Mouse (Mus musculus): ENCODE data around the gene Focad.

Gene Focad

DNA sequence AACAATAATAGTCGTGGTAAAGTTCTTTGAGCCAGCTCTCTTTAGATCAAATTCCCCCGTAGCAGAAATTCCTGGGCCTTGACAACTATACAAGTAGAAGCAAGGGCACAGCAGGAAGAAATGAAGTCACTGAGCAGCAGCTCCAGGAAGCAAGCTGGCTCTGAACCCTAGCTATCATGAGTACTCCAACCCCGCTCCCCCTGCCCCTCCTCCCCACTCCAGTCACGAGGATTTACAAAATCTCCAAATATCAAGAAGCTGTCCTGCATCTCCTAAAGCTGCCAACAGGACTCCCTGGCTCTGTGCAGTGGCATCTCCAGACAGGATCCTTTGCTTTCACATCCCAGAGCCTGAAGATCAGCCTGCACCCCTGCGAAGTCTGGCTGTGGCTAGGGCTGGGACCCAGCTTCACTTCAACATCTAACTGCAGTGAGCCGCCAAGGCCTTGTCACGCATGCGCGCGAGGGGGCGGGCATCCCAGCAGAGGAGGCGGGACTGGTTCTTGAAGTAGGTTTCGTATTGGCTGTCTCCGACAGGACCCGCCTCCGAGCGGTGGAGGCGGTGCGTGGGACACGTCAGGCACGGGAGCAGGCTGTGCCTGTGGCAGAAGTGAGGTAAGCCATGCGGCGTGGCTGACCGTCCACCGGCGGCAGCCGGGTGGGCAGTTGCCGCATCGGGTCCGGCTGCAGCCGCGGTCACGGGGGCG, at the start of gene Focad:
Gene Focad (plus strand): TSS at position 568 of the 706 bp plus-strand sequence.
- peak; percentile 96 for DNase-seq (ENCODE audit: low spot score)

DNA sequence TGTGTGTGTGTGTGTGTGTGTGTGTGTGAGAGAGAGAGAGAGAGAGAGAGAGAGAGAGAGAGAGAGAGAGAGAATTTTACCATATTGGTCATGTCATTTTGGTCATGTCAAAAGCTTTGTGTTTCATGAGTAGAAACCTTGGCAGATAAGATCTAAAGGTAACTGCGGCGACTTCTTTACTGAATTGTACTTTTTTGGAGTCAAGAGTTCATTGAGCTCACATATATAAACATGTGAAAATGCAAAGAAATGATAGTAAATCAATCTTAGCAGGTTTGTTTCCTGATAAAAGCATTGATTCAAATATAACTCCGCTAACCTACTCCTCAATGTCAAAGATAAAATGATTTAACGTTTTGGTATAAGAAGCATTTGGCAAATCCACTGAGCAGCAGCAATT, 49.3 kb upstream of the Focad start:
- no peak for DNase-seq (ENCODE audit: low spot score)

DNA sequence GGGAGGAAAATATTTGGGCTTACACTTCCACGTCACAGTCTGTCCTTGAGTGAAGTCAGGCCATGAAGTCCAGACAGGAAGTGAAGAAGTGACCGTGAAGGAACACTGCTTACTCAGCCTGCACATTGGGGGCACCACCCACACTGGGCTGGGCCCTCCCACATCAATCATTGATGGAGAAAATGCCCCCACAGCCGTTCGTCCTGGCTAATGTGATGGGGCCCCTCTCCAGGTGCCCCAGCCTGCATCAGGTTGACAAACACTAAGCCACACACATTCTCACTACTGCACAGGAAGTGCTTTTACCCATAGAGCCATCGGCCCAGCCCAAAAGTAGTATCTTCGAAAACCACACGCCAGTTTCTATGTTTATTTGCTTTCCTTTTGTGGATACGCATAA, 48.1 kb upstream of the Focad start:
- DNase-seq (ENCODE audit: low spot score) = no peak

DNA sequence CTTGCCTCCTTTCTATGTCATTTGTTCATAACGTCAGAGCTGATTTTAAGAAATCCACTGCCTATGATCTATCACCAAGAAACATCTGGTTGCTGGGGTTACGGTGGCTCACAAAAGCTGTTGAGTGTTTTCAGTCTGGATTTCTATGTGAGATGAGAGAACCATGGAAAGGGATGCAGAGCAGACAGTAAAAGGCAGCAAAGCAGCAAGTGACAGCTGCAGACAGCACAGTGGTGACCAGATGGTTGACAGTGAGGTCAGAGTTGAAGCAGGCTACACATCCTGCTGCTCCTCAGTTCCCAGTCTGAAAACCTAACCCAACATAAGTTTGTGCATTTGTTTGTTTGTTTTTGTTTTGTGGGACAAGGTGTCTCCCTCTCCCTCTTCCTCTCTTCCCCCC, 19.0 kb upstream of the Focad start:
- no peak for DNase-seq (ENCODE audit: low spot score)

DNA sequence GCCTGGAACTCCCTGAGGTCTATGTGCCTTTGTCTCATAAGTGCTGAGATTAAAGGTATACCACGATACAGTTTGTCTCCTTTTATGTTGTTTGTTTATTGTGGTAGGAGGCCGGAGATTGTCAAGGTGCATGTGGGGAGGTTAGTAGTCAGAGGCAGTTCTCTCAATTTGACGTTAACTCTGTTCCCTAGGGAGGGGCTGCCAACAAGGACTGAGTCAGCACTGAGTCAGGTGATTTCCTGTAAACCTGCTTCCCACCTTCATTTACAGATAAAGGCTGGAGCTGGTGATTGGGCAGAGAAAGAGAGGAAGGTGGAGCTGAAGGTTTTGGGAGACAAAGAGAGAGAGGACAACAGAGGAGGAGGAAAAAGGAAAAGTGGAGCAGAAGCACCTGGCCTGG, 15.4 kb upstream of the Focad start:
- no peak for DNase-seq (ENCODE audit: low spot score)

DNA sequence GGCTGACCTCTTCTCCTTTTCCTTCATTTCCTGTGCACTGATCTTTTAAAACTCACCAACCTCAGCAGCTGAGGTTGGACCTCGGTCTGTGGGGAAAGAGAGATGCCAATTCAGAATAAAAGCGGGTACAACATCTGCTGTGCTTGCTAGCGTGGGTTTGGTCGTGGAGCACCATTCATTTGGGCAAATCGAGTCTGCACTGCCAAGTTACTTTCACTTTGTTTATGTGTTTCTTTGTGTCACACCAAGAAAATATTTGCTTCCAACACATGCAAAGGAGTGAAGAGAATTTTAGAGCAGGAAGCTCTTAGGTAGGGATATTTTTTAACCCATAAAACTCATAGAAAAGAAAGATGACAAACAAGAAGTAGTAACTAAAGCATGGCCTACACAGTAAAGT, 13.0 kb upstream of the Focad start:
- DNase-seq (ENCODE audit: low spot score) = no peak

DNA sequence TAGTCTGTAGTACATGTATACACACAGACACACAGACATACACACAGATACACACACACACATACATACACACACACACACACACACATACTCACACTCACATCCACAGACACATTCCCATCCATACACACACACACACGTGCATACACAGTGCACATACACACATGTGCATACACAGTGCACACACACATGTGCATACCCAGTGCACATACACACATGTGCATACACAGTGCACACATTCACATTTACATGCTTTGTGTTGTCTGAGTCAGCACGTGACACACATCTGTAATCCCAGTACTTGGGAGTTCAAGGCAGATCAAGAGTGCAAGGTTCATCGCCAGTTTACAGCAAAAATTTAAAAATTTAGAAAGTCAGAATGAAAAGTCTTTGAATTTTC, 12.5 kb upstream of the Focad start:
- DNase-seq (ENCODE audit: low spot score) = no peak

DNA sequence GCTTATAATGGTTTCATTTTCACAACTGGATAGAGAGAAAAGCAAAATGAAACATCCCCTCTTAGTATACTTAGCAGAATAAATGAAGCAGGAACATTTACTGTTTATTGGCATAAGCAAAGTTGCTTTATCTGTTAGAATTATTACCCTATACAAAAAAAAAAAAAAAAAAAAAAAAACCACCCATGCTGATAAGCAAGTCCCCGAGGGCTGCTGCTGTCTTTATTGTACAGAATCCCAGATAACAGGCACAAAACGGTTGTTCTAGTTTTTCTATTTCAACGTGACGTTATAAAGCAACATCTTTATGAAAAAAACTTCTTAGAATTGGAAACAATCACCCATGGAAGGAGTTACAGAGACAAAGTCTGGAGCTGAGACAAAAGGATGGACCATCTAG, 12.0 kb upstream of the Focad start:
- DNase-seq (ENCODE audit: low spot score) = no peak

DNA sequence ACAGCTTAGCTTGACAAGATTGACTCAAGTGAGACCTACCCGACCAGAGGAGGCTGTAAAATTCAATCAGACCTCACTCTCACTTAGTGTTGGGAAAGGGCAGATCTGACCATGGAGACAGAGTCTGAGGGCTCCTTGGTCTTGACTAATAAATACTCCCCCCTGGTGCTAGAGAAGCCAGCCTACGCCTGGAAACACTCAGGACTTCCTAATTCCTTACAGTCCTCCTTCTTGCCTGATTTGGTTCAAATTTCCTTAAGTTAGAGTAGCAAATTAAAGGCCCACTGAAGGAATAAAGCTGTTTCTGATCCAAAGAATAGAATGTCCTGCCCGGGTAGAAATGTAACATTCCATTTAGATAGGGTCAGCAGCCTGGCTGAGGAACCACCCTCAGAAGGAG, 10.6 kb upstream of the Focad start:
- DNase-seq (ENCODE audit: low spot score) = no peak

DNA sequence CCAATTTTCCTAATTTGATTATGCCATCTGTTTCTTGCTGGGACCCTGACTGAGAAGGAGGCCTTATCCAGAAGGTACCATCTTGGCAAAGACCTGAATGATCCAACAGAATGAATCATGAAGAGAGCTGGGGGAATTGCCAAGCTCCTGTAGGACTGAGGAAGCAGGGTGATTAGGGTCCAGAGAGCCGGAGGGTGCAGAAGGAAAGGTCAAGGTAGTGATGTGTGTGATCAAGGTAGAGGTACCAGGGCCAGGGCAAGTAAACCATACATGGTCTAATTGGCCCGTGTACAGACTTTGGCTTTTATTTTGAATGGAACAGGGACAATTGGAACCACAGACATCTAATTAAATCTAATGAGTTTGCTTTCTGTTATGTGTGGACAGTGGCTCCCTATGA, 4.1 kb upstream of the Focad start:
- no peak for DNase-seq (ENCODE audit: low spot score)

DNA sequence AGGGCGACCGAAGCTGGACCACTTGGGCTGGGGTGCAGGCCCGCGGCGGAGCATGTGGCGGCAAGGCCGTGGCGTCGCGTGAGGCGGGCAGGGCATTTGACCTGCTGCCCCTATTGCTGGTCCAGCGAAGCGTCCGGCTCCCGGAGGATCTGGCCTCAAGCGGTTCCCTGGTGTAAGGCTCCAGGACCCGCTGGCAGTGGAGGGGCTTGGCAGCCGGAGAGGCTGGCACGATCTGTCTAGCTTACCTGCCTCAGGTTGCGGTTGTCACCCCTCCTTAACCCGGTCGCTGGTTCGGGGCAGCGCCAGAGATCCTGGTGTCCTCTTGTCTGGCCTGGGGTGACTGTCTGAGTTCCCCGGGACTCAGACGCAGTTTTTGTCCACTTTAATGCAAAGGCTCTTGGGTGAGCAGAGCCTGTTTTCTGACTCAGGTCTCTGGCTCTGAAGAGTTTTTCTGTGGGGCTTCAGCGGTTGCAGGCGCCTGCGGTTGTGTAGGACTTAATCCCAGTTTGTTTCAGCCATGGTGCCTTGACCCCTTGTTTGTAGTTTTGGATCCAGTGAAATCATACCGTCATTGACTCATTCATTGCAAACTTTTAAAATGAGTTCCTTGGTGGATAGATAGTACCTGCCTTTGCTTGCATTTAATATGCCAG, 465 bp downstream of the Focad start:
- peak; percentile 33 for DNase-seq (ENCODE audit: low spot score)

DNA sequence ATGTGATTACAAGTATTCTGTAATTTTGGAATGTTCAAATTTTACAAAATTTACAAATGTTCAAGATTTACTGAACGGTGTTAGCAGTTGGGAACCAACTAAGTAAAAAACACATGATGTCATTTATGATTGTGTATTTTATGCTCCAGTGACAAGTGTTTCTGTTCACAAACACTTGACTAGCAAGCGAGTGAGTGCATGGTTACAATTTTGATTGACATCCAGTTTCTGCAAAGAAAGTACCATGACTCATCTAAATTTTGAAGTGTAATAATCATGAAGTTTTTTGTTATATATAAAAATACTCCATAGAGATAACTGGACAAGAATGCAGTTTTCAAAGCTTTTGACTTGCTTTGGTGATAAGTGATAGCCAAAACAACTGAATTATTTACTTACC, 1.3 kb downstream of the Focad start:
- peak; percentile 18 for DNase-seq (ENCODE audit: low spot score)

DNA sequence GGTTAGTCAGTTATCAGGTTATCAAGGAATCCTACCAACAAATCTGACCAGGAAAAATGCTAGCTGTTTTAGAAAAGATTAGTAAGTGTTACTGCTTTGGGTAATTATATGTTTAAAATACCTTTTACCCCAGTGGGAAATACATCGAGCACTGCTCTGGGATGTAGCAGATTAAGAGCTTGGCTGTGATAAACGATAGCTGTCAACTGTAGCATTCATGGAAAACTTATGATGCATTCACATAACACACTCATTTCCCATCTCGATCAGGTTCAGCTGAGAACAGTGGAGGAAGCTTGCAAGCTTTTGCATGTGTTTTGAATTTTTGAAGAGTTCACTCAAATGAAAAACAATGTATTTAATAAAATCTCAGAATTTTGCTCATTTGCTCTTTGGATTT, 14.2 kb downstream of the Focad start:
- DNase-seq (ENCODE audit: low spot score) = no peak

DNA sequence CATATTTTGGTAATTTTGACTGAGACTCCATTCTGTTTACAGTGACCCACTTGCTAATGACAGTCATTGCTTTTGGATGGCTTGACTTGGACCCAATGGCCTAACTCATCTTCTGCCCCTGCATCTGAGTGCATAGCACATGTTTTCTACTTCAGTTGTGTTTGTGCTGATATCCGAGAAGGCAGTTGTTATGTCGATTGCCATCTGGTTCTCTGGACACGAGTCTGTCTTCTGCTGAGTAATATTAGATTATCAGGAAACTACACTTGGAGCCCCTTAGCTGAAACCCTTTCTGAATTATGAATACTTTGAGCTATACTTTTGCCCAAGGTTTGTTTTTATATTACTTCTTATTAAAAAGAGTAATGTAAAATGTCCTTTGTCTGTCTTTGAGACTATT, 22.9 kb downstream of the Focad start:
- DNase-seq (ENCODE audit: low spot score) = no peak

DNA sequence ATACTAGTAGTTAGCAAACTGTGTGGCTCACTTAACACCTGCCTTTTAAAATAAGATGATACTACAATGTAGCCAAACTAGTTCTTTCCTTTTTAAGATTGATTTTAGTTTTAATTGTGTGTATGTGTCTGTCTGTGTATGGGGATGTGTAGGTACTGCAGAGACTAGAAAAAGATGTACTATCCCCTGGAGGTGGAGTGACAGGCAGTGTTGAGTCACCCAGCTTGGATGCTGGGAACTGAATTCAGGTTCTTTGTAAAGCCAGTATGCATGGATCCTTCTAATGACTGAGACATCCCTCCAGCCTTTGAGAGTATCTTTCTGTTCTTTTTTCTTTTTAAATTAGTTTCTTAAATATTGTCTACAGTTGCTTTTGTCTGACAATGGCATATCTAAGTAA, 23.5 kb downstream of the Focad start:
- DNase-seq (ENCODE audit: low spot score) = no peak

DNA sequence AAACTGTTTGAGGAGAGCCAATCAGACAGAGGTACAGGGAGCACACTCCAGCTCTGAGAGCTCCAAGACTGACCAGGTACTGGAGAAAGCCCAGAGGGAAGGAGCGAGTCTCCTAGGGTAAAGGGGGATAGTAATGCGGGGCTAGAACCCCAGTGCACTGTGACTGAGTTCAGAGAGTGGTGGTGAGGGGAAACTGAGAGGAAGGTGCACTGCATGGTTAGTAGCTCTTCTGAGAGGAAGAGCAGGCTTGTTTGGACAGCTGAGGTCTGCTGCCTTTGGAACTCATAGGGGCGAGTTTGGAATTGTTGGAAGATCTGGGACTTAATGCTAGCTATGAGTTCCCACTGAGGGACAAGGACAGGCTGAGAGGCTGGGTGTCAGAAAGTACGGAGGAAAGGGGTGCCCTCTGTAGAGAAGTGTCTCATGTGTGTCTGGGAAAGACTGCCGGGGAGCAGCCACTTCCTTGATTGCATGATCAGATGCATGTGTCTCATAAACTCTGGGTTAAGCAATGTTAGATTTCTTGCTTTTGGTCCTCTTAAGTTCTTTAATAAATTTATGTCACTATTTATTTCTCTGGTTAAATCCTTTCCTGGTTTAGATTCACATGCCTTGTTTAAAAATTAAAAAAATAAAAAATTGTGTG, 24.4 kb downstream of the Focad start:
- no peak for DNase-seq (ENCODE audit: low spot score)

DNA sequence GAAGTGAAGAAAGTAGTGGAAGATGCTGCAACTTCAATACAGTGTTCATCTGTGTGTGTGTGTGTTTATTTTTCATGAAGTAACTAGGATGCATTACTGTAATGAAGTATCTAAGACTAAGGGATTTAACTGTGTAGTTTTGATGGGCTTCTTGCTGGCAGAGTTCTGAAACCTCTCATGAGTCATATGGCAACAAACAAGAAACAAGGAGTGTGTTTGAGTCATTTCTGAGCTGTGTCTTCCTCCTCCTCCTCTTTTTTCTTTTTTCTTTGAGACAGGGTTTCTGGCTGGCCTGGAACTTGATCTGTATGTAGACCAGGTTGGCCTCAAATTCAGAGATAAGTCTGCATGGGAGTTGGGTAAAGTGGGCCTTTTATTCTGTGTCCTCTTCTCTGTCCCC, 25.7 kb downstream of the Focad start:
- DNase-seq (ENCODE audit: low spot score) = no peak

DNA sequence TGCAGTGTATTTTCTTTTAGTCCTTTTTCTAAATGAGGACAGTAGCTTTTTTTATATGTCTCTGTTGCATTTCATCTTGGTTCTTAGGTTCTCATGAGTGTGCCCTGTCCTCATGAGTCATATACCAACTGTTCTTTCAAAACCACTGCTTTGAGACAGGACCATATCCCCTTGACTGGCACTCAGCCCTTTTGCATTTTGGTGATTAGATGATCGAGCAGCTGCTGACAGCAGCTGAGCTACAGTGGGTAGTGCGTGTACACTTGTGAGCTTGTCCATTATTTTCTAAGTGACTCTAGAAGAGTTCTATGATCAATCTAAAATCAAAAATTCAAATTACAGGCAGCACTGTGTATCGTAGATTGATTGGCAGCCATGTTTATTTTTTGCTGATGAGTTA, 28.0 kb downstream of the Focad start:
- no peak for DNase-seq (ENCODE audit: low spot score)

DNA sequence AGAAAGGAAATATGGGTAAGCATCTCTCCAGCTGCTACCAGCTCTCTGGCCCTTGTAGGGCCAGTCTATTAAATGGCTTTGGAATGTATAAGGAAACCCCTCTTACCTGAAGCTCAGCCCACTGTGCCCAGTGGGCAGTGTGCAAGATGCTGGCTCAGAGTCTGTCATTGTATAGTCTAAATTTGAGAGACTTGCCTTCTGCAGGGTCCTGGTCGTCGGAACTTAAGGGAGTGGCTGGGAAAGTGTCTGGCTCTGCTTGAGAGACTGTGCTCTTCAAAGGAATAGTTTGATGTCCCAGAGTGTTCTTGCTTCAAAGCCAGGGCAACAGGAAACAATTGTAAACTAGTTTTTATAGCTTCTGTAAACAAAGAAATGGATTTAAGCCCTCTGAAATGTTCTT, 41.5 kb downstream of the Focad start:
- no peak for DNase-seq (ENCODE audit: low spot score)

DNA sequence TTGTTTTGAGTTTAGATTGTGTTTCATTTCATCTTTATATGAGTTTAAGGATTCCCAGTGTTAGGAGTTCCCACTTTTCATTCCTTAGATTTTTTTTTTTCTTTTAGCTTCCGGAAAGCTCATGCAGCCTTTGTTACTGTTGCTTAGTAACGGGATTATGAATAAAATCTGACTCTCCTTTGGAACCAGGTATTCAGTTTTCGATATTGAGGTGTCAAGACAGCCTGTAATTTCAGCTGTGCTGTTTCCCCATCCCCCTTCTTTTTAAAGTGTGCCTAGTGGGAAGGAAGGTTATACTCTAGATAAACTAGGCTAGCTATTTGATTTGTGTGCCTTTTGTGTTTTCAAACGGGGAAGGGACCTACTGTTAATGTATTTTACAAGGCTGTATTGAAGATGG, 42.1 kb downstream of the Focad start:
- no peak for DNase-seq (ENCODE audit: low spot score)

DNA sequence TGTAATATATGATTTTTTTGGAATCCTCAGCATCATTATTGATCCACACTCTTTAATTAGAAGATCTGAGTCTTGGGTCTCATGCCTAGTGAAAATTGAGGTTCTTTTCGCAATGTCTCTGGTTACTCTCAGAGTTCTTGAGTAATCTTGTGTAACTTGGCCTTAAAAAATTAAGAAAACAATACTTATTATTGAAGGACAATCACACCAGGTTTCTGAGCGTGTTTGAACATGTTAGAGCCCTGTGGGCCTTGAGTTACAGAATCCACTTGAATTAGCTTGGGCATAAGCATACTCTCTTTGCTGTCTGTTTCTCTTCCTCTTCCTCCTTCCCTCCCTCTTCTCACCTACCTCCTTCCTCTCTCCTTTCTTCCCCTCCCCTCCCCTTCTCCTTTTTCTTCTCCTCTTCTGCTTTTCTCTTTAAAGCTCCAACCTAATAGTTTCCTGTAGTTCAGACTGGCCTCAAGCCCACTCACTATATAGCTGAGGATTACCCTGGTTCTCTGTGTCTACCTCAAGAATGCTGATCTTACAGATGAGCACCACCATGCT, 44.0 kb downstream of the Focad start:
- no peak for DNase-seq (ENCODE audit: low spot score)

DNA sequence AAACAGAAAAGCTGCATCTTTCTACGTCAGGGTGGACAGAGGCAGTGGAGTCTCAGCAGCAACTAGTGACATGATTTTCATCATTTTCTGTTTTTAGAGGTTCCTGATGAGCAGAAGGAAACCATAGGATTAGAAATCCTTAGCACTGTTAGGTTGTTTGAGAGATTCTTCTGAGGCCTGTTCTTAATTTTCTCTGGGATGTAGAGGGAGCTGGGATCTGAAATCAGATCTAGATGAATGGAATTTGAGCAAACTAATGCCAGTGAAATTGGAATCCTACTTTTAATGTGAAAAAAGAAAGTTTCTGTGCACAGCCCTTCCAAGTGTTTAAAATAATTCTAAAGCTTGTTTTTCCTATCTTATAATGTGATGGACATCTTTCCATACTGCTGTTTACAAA, 55.0 kb downstream of the Focad start:
- no peak for DNase-seq (ENCODE audit: low spot score)

DNA sequence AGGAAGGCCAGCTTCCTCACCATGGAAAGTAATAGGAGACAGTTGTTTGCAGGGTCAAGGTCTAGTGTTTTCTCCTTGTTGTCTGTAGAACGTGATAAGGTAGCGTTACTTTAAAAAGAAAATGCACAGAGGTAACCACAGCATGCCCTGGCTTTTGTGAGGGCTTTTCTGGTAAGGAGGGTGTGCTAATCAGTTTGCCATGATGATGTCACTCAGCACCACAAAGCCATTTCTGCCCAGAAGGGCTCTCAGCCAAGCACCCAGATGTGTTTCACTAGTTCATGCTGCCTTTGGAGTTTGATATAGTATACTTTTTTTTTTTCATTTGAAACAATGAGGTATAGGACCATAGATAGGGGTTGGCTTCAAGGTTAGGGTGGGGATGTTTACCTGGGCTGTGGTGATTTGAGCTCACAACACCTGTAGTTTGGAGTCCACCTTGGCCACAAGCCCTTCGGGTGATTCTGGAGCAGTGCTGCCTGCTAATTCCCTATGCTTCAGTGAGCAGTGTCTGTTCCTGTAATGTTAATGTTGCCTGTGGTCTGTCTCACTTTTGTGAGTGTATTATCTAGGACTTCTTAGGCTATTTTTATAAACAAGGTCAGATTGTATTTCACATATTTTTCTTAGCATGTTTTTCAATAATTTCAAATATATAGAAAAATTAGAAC, 61.2 kb downstream of the Focad start:
- no peak for DNase-seq (ENCODE audit: low spot score)

All from adipocyte (in vitro differentiated cells).